Mouse (Mus musculus) heart, postnatal 0 days (tissue): ENCODE data around the gene Ptgis.

Experiments
- CTCF ChIP-seq: IDR thresholded peaks from 2 replicates; pipeline ENCODE4 v1.5.1; 2016; ENCODE audit warnings: antibody characterized with exemption, control low read depth, low read depth
- EP300 ChIP-seq: IDR thresholded peaks from 2 replicates; pipeline ENCODE4 v1.6.1; 2016; ENCODE audit warnings: antibody characterized with exemption, low read depth

GRCm38 (mm10) chr2:167212551-167212950 is 27.9 kb downstream of the Ptgis start:
- TF ChIP-seq CTCF (no peak), EP300 (no peak)
